Mouse (Mus musculus) neural tube, embryonic 11.5 days (tissue): ENCODE results near the gene Olfr1276. TPM values are rescaled to one million over a fixed set of nuclear protein-coding genes. Genes with fewer than 3 reads are reported as not detected.

Experiments used
- ATAC-seq: fragments of 200-750 bp; cut with Nextera tagmentation; 2 replicates; pipeline ENCODE4 v1.8.0; 2017; ENCODE audit warnings: moderate number of reproducible peaks, mild to moderate bottlenecking, moderate TSS enrichment, moderate library complexity; ENCODE audit not compliant: insufficient read depth, low FRiP score, low TSS enrichment
- DNase-seq: peaks from one replicate; pipeline ENCODE4 v3.0.0-alpha.2; 2015; ENCODE audit warnings: low spot score
- H3K27ac ChIP-seq: fragments of 300-500 bp; sonication (generic); 2 replicates; pipeline ENCODE4 v1.5.1; 2014; ENCODE audit warnings: low read depth, mild to moderate bottlenecking, low read length
- H3K27me3 ChIP-seq: fragments of 300-500 bp; sonication (generic); 2 replicates; pipeline ENCODE4 v1.6.1; 2014; ENCODE audit warnings: mild to moderate bottlenecking, low read length, mixed read lengths; ENCODE audit not compliant: control insufficient read depth, insufficient read depth
- H3K36me3 ChIP-seq: fragments of 300-500 bp; sonication (generic); 2 replicates; pipeline ENCODE4 v1.6.1; 2014; ENCODE audit warnings: mild to moderate bottlenecking, low read length, moderate library complexity, mixed read lengths; ENCODE audit not compliant: control insufficient read depth, insufficient read depth
- H3K4me1 ChIP-seq: fragments of 300-500 bp; sonication (generic); 2 replicates; pipeline ENCODE4 v1.6.1; 2014; ENCODE audit warnings: low read length, mixed read lengths; ENCODE audit not compliant: control insufficient read depth, insufficient read depth
- H3K4me2 ChIP-seq: fragments of 300-500 bp; sonication (generic); 2 replicates; pipeline ENCODE4 v1.6.1; 2014; ENCODE audit warnings: low read depth, mild to moderate bottlenecking, moderate library complexity
- H3K4me3 ChIP-seq: fragments of 300-500 bp; sonication (generic); 2 replicates; pipeline ENCODE4 v1.5.1; 2014; ENCODE audit warnings: low read depth, low read length
- H3K9ac ChIP-seq: fragments of 300-500 bp; sonication (generic); 2 replicates; pipeline ENCODE4 v1.6.1; 2014; ENCODE audit warnings: mild to moderate bottlenecking, low read length
- H3K9me3 ChIP-seq: fragments of 300-500 bp; sonication (generic); 2 replicates; pipeline ENCODE4 v1.6.1; 2016; ENCODE audit warnings: low read length; ENCODE audit not compliant: control insufficient read depth
- WGBS: fragments of 180-500 bp; shearing (Covaris S2); extraction: QIAGEN DNeasy Blood & Tissue Kit; methylation state at CpG from one replicate; pipeline ENCODE4 v1.1.7; 2014; 5-methylcytosine and 5-hydroxymethylcytosine counted together
- polyA plus RNA-seq: library from polyadenylated mRNA; unstranded; fragments of >200 nt; fragmentation: Nextera tagmentation; extraction: Ambion mirVana; gene quantifications from 2 replicates; pipeline ENCODE4 v1.2.1, GENCODE M21; 2014

Gene Olfr1276
- polyA plus RNA-seq: not detected in 2 replicates

DNA sequence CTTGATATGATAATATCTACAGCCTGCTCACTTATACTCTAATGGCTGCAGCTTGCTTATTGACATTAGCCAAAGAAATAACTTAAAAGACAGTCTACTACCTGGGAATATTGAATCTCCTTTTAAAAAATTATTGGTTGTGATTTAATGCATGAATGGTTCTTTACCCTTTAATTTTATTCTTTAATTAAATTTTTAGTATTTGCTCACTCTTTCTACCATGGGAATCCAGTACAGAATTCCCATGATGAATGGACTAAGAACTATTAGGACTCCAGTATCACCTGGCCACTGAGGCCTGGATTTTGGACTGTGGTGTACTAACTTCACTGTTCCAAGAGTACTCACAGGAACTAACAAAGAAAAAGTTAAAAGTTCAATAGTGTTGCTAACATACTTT, at the start of gene Olfr1276:
Gene Olfr1276 (plus strand): TSS at position 301 of the 400 bp plus-strand sequence.
- H3K27ac ChIP-seq: no peak within 1 kb of the TSS
- H3K9ac ChIP-seq: no peak within 1 kb of the TSS
- DNase-seq (no peak), ATAC-seq (no peak)
- no peaks in the 10 kb centered on the region for H3K4me1 ChIP-seq
- H3K4me3 ChIP-seq: no peak within 1 kb of the TSS
- no peaks in the 10 kb centered on the region for H3K27me3 ChIP-seq
- no peak within 1 kb of the TSS for H3K4me2 ChIP-seq
- H3K9me3 ChIP-seq: no peaks in the 10 kb centered on the region
- no peaks in the 10 kb centered on the region for H3K36me3 ChIP-seq

DNA sequence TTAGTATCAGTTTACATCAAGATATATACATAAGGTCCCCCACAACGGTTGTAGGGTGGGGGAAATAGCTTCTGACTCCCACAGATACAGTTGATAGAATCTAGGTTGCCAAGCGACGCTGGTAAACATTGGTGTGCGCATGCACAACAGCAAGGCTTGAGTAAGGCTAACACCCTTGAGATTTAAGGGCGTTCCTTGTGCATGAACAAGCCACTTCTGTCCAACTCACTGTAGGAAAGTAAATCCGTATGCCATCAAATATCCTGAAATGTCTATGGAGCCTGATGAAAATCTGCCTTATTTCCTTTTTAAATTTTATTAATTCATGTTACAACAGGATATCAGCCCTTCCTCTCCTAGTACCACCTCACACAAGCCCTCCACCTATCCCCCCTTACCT, 24.8 kb upstream of the Olfr1276 start, which contains the start of gene 4930430A15Rik:
Gene 4930430A15Rik (minus strand): TSS at position 101 of the 400 bp plus-strand sequence.
- 91% methylated on average over 6 of the region's 6 CpGs for WGBS
- Histone ChIP-seq H3K27me3 (no peaks in the 10 kb centered on the region), H3K27ac (no peak within 1 kb of the TSS), H3K4me3 (no peak within 1 kb of the TSS), H3K4me1 (no peaks in the 10 kb centered on the region), H3K9ac (no peak within 1 kb of the TSS), H3K36me3 (no peaks in the 10 kb centered on the region), H3K4me2 (no peak within 1 kb of the TSS), H3K9me3 (no peaks in the 10 kb centered on the region)
- no peak for ATAC-seq
- no peak for DNase-seq

DNA sequence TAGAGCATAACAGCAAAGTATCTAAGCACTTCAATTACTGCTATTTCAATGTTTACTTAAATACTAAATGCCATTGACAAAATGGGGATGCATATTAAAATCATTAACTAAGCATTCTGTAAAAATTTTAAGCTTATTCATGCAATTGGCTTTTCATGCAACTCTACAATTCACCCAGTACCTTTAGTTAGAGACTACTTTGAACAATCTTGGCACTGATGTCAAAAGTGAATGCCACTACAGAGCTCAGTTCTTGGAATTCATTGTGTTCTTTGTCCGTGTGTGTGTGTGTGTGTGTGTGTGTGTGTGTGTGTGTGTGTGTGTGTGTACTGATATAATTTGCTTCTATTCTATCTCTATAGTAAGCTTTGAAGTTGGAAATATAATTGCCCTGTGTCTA, 19.1 kb upstream of the Olfr1276 start, which contains the start of gene Olfr1275:
Gene Olfr1275 (minus strand): TSS at position 101 of the 400 bp plus-strand sequence.
- no peak within 1 kb of the TSS for H3K9ac ChIP-seq
- H3K4me2 ChIP-seq: no peak within 1 kb of the TSS
- H3K9me3 ChIP-seq: no peaks in the 10 kb centered on the region
- ATAC-seq (no peak), DNase-seq (no peak)
- H3K27me3 ChIP-seq: no peaks in the 10 kb centered on the region
- 73% methylated on average over 1 of the region's 1 CpGs for WGBS
- H3K27ac ChIP-seq: no peak within 1 kb of the TSS
- H3K36me3 ChIP-seq: no peaks in the 10 kb centered on the region
- H3K4me3 ChIP-seq: no peak within 1 kb of the TSS
- H3K4me1 ChIP-seq: no peaks in the 10 kb centered on the region

DNA sequence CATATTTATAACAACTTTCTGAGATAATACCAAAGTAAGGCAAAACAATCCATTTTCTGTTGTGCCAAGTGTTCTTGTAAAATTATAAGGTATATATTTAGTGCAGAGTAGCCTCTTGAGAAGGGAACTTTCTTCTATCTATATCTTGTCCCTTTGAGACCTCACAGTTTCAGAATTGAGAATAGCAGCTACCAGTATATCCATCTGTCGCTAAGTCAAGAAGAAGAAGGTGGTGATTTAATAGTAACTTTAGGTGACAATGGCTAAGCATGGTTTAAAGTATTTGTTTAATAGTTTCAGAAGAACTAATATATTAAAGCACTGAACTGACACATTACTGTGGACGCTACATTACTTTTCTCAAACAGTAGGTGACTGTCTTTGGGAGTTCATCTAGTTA, 19.7 kb downstream of the Olfr1276 start, which contains the start of gene Olfr1277:
Gene Olfr1277 (minus strand): TSS at position 101 of the 400 bp plus-strand sequence.
- H3K4me1 ChIP-seq: no peaks in the 10 kb centered on the region
- no peak for ATAC-seq
- DNase-seq: no peak
- 86% methylated on average over 2 of the region's 2 CpGs for WGBS
- H3K4me3 ChIP-seq: no peak within 1 kb of the TSS
- no peaks in the 10 kb centered on the region for H3K36me3 ChIP-seq
- H3K9ac ChIP-seq: no peak within 1 kb of the TSS
- H3K27me3 ChIP-seq: no peaks in the 10 kb centered on the region
- H3K27ac ChIP-seq: no peak within 1 kb of the TSS
- H3K4me2 ChIP-seq: no peak within 1 kb of the TSS
- no peaks in the 10 kb centered on the region for H3K9me3 ChIP-seq

DNA sequence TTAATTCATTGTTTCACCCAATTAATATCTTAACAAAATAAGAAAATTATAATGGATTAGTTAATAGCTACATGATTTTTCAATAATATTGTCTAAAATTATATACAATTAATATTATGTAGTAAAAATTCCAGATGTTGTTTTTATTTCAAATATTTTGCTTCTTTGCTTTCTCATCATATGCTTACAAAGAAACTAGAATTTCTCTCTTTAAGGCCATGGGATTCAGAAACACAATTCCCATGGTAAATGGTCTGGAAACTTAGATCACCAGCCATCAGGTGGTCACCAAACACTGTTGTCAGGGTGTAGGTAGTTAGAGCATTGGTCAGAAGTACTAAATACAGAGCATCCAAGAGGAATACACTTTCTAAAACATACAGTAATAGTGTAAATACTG, 35.5 kb downstream of the Olfr1276 start, which contains the start of gene Olfr1278:
Gene Olfr1278 (plus strand): TSS at position 301 of the 400 bp plus-strand sequence.
- Histone ChIP-seq H3K4me2 (no peak within 1 kb of the TSS), H3K9me3 (no peaks in the 10 kb centered on the region), H3K4me1 (no peaks in the 10 kb centered on the region), H3K36me3 (no peaks in the 10 kb centered on the region), H3K4me3 (no peak within 1 kb of the TSS), H3K27ac (no peak within 1 kb of the TSS), H3K9ac (no peak within 1 kb of the TSS), H3K27me3 (no peaks in the 10 kb centered on the region)
- DNase-seq (no peak), ATAC-seq (no peak)

DNA sequence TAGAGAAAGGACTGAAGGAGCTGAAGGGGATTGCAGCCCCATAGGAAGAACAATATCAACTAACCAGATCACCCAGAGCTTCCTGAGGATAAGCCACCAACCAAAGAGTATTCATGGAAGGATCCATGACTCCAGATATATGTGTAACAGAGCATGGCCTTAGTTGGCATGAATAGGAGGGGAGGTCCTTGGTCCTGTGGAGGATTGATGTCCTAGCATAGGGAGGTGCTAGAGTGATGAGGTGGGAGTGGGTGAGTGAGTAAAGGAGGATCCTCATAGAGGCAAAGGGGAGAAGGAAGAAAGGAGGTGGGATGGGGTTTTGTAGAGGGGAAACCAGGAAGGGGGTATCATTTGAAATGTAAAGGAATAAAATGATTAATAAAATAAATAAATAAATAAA, 44.2 kb downstream of the Olfr1276 start:
- Histone ChIP-seq H3K27me3 (no peaks in the 10 kb centered on the region), H3K36me3 (no peaks in the 10 kb centered on the region), H3K27ac (no peak overlapping the region), H3K4me2 (no peak overlapping the region), H3K4me1 (no peaks in the 10 kb centered on the region), H3K9ac (no peak overlapping the region), H3K4me3 (no peak overlapping the region), H3K9me3 (no peaks in the 10 kb centered on the region)
- DNase-seq (no peak), ATAC-seq (no peak)

DNA sequence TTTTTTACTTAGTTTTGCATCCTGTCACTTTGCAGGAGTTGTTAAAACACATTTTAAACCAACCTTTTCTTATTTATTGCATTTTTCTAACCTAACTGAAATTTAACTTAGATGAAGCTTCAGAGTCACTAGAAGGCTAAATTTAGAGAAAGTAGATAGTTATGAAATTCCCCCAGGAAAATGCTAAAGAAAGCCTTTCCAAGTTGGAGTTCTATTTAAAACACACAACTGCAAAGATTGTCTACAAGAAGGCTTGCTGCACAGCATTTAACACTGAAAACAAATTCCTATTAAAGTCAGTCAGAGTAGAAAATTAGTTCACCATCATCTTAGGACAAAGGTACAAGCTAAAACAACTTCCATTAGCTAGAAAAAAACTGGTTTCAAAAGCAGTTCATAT, 46.1 kb downstream of the Olfr1276 start, which contains the start of gene Olfr1279:
Gene Olfr1279 (plus strand): TSS at position 262 of the 400 bp plus-strand sequence.
- ATAC-seq (no peak), DNase-seq (no peak)
- H3K4me3 ChIP-seq: no peak within 1 kb of the TSS
- no peaks in the 10 kb centered on the region for H3K27me3 ChIP-seq
- H3K4me2 ChIP-seq: no peak within 1 kb of the TSS
- H3K27ac ChIP-seq: no peak within 1 kb of the TSS
- no peaks in the 10 kb centered on the region for H3K9me3 ChIP-seq
- H3K9ac ChIP-seq: no peak within 1 kb of the TSS
- no peaks in the 10 kb centered on the region for H3K4me1 ChIP-seq
- H3K36me3 ChIP-seq: no peaks in the 10 kb centered on the region

Other genes starting within 250 kb of the Olfr1276 start
- gene Gm13941, start 148.5 kb upstream of the Olfr1276 start, polyA plus RNA-seq: not detected in 2 replicates
- not detected in 2 replicates for gene Gm15130, start 101.6 kb upstream of the Olfr1276 start, polyA plus RNA-seq
- gene 4930430A15Rik, start 24.9 kb upstream of the Olfr1276 start, polyA plus RNA-seq: not detected in 2 replicates
- gene Olfr1275, start 19.2 kb upstream of the Olfr1276 start, polyA plus RNA-seq: not detected in 2 replicates
- gene Olfr1277, start 19.6 kb downstream of the Olfr1276 start, polyA plus RNA-seq: not detected in 2 replicates
- gene Olfr1278, start 35.6 kb downstream of the Olfr1276 start, polyA plus RNA-seq: not detected in 2 replicates
- not detected in 2 replicates for gene Olfr1279, start 46.1 kb downstream of the Olfr1276 start, polyA plus RNA-seq
- gene Olfr1280, start 59.5 kb downstream of the Olfr1276 start, polyA plus RNA-seq: not detected in 2 replicates
- not detected in 2 replicates for gene Olfr1281, start 72.0 kb downstream of the Olfr1276 start, polyA plus RNA-seq
- not detected in 2 replicates for gene Olfr1282, start 81.6 kb downstream of the Olfr1276 start, polyA plus RNA-seq
- not detected in 2 replicates for gene Olfr1283, start 112.3 kb downstream of the Olfr1276 start, polyA plus RNA-seq
- not detected in 2 replicates for gene Olfr1284, start 121.0 kb downstream of the Olfr1276 start, polyA plus RNA-seq
- gene Olfr1286, start 168.6 kb downstream of the Olfr1276 start, polyA plus RNA-seq: not detected in 2 replicates
- not detected in 2 replicates for gene Olfr1287, start 194.6 kb downstream of the Olfr1276 start, polyA plus RNA-seq
- not detected in 2 replicates for gene Olfr1288, start 219.6 kb downstream of the Olfr1276 start, polyA plus RNA-seq
- gene Olfr1289, start 226.3 kb downstream of the Olfr1276 start, polyA plus RNA-seq: not detected in 2 replicates
- not detected in 2 replicates for gene Olfr1290, start 239.3 kb downstream of the Olfr1276 start, polyA plus RNA-seq
- not detected in 2 replicates for gene Olfr1291-ps1, start 242.7 kb downstream of the Olfr1276 start, polyA plus RNA-seq